8 mouse cellular contexts compared by ENCODE assay signal in genomic region chr3:75556695-75557291, GRCm38 (mm10). TPM values are rescaled to one million over a fixed set of nuclear protein-coding genes. Genes with fewer than 3 reads are reported as not detected.
DNase-seq lines count a peak whose midpoint lies in the region; ATAC-seq and TF ChIP-seq lines count a peak whose summit lies in the region.

TSS of gene Pdcd10 (minus strand) at chr3:75556856.

- peak; percentile 60 for TF ChIP-seq POLR2A in kidney, adult 2 months (IDR thresholded peaks at IDR 0.05; ENCODE audit: low read depth, low read length)
- peak; percentile 56 for TF ChIP-seq POLR2A in spleen, adult 2 months (IDR thresholded peaks at IDR 0.05; ENCODE audit: low read depth, low read length)

- H3K9me3 ChIP-seq in embryonic facial prominence, embryonic 13.5 days, result no peaks in the 10 kb centered on the region
- H3K9me3 ChIP-seq in limb, embryonic 12.5 days, result no peaks in the 10 kb centered on the region
- H3K9me3 ChIP-seq in midbrain, embryonic 15.5 days, result no peaks in the 10 kb centered on the region

- peak within 1 kb of the TSS; percentile 96 for H3K4me3 ChIP-seq in embryonic facial prominence, embryonic 13.5 days
- H3K4me3 ChIP-seq in kidney, adult 2 months (ENCODE audit: insufficient read depth, low read depth, low read length), result peak within 1 kb of the TSS; percentile 79
- peak within 1 kb of the TSS; percentile 93 for H3K4me3 ChIP-seq in limb, embryonic 12.5 days (replicated peaks)
- peak within 1 kb of the TSS; percentile 90 for H3K4me3 ChIP-seq in midbrain, embryonic 15.5 days
- H3K4me3 ChIP-seq in spleen, adult 2 months (ENCODE audit: extremely low read depth, insufficient read depth, insufficient read length), result peak within 1 kb of the TSS; percentile 92

- 0 out of 2 replicates have a peak, but pooled peaks have one; percentile 6 for TF ChIP-seq CTCF in kidney, adult 2 months (conservative IDR thresholded peaks at IDR 0.05; ENCODE audit: insufficient read depth, insufficient read length, low read depth, low read length)
- no peak for TF ChIP-seq CTCF in spleen, adult 2 months (IDR thresholded peaks at IDR 0.05; ENCODE audit: extremely low read depth, insufficient read depth, insufficient read length, insufficient replicate concordance)

- peak within 1 kb of the TSS; percentile 68 for H3K27ac ChIP-seq in embryonic facial prominence, embryonic 13.5 days
- H3K27ac ChIP-seq in kidney, adult 2 months (ENCODE audit: insufficient read depth, low read depth, low read length), result peak within 1 kb of the TSS; percentile 77
- H3K27ac ChIP-seq in limb, embryonic 12.5 days, result peak within 1 kb of the TSS; percentile 74
- peak within 1 kb of the TSS; percentile 89 for H3K27ac ChIP-seq in midbrain, embryonic 15.5 days
- peak within 1 kb of the TSS; percentile 97 for H3K27ac ChIP-seq in spleen, adult 2 months (ENCODE audit: insufficient read depth, low read length)

- H3K4me2 ChIP-seq in embryonic facial prominence, embryonic 13.5 days, result peak within 1 kb of the TSS; percentile 83
- H3K4me2 ChIP-seq in limb, embryonic 12.5 days, result peak within 1 kb of the TSS; percentile 83
- peak within 1 kb of the TSS; percentile 66 for H3K4me2 ChIP-seq in midbrain, embryonic 15.5 days

- no peaks in the 10 kb centered on the region for H3K36me3 ChIP-seq in embryonic facial prominence, embryonic 13.5 days
- H3K36me3 ChIP-seq in kidney, adult 2 months (ENCODE audit: control insufficient read depth, insufficient read depth, low read length), result no peaks in the 10 kb centered on the region
- H3K36me3 ChIP-seq in limb, embryonic 12.5 days, result no peaks in the 10 kb centered on the region
- H3K36me3 ChIP-seq in midbrain, embryonic 15.5 days (replicated peaks), result no peaks in the 10 kb centered on the region
- H3K36me3 ChIP-seq in spleen, adult 2 months (ENCODE audit: control insufficient read depth, insufficient read depth, low read length), result no peaks in the 10 kb centered on the region

- peak; percentile 98 for DNase-seq in 3134 (ENCODE audit: extremely low read depth, insufficient read length, low spot score)
- DNase-seq in adrenal gland, postnatal 36 days, result peak; percentile 99
- DNase-seq in heart, adult 18-20 months, result peak; percentile 99
- DNase-seq in kidney, adult 2 months, result peak; percentile 100
- DNase-seq in spleen, adult 2 months (ENCODE audit: low read depth in 1 of 2, low spot score in 2 of 2), result peak; percentile 99 to 100

- ATAC-seq in embryonic facial prominence, embryonic 13.5 days (ENCODE audit: insufficient number of reproducible peaks, insufficient read depth, low FRiP score, low TSS enrichment, low read depth), result peak; percentile 99
- peak; percentile 99 for ATAC-seq in limb, embryonic 12.5 days (ENCODE audit: insufficient number of reproducible peaks, insufficient read depth, low FRiP score, low TSS enrichment, low read depth)
- peak; percentile 96 for ATAC-seq in midbrain, embryonic 15.5 days (replicated peaks)

- peak within 1 kb of the TSS; percentile 93 for H3K9ac ChIP-seq in embryonic facial prominence, embryonic 13.5 days
- peak within 1 kb of the TSS; percentile 87 for H3K9ac ChIP-seq in limb, embryonic 12.5 days (replicated peaks)
- peak within 1 kb of the TSS; percentile 97 for H3K9ac ChIP-seq in midbrain, embryonic 15.5 days

- H3K27me3 ChIP-seq in embryonic facial prominence, embryonic 13.5 days, result no peaks in the 10 kb centered on the region
- no peaks in the 10 kb centered on the region for H3K27me3 ChIP-seq in kidney, adult 2 months (replicated peaks; ENCODE audit: control insufficient read depth, insufficient read depth, low read length)
- no peaks in the 10 kb centered on the region for H3K27me3 ChIP-seq in limb, embryonic 12.5 days
- H3K27me3 ChIP-seq in midbrain, embryonic 15.5 days (replicated peaks), result no peaks in the 10 kb centered on the region
- no peaks in the 10 kb centered on the region for H3K27me3 ChIP-seq in spleen, adult 2 months (ENCODE audit: control insufficient read depth, insufficient read depth, low read length)

- peaks cover 8% of the 10 kb centered on the region for H3K4me1 ChIP-seq in embryonic facial prominence, embryonic 13.5 days
- peaks cover 8% of the 10 kb centered on the region for H3K4me1 ChIP-seq in kidney, adult 2 months (ENCODE audit: control insufficient read depth, insufficient read depth, low read length)
- peaks cover 10% of the 10 kb centered on the region for H3K4me1 ChIP-seq in limb, embryonic 12.5 days (replicated peaks)
- H3K4me1 ChIP-seq in midbrain, embryonic 15.5 days, result peaks cover 17% of the 10 kb centered on the region
- no peaks in the 10 kb centered on the region for H3K4me1 ChIP-seq in spleen, adult 2 months (ENCODE audit: control insufficient read depth, insufficient read depth, insufficient read length)

- WGBS in embryonic facial prominence, embryonic 13.5 days, result 0% methylated on average over 35 of the region's 35 CpGs
- WGBS in kidney, adult 2 months, result under 1% methylated on average over 35 of the region's 35 CpGs
- WGBS in limb, embryonic 12.5 days, result under 1% methylated on average over 35 of the region's 35 CpGs
- under 1% methylated on average over 35 of the region's 35 CpGs for WGBS in midbrain, embryonic 15.5 days
- WGBS in spleen, adult 2 months, result under 1% methylated on average over 35 of the region's 35 CpGs

RNA-seq across cellular contexts. Expression of gene Pdcd10, which starts in this region (rescaled TPM):
- total RNA-seq in adrenal gland, postnatal 36 days (2021), result 10 to 100 TPM; 65.9 to 71.5 TPM
- 87.7 and 90.5 TPM in 2 replicates for polyA plus RNA-seq in embryonic facial prominence, embryonic 13.5 days (2015; fragmentation: Nextera tagmentation; extraction: Ambion mirVana)
- 10 to 100 TPM; 24.6 to 25.6 TPM for total RNA-seq in heart, adult 18-20 months (2021)
- polyA plus RNA-seq in kidney, adult 2 months (2012; rRNA removed), result 4.5 and 9.0 TPM in 2 replicates
- polyA plus RNA-seq in limb, embryonic 12.5 days (2016; fragmentation: Nextera tagmentation; extraction: Ambion mirVana), result 92.2 and 97.1 TPM in 2 replicates
- polyA plus RNA-seq in midbrain, embryonic 15.5 days (2015; fragmentation: Nextera tagmentation; extraction: Ambion mirVana), result 65.6 and 66.9 TPM in 2 replicates
- 2.4 and 4.1 TPM in 2 replicates for polyA plus RNA-seq in spleen, adult 2 months (2012; rRNA removed)

Comparison
In these comparisons a context has a peak if more than half of its experiments do, and no peak if none do; other contexts are left out.
1. Peak in every context shown above with its lines: DNase-seq, ATAC-seq, H3K4me3 ChIP-seq and H3K27ac ChIP-seq.